Mouse (Mus musculus) neural tube, embryonic 13.5 days (tissue): ENCODE measurements at regions not wholly inside any gene's neighbourhood (a gene's known extent, or its start where the extent isn't known, plus 50 kb on each side); places are given as distances from the start of the nearest gene placed in this dataset.

Experiments
- ATAC-seq: fragments of 200-750 bp; cut with Nextera tagmentation; 2 replicates; pipeline ENCODE4 v1.8.0; 2017; ENCODE audit warnings: low read depth, mild to moderate bottlenecking, moderate TSS enrichment, moderate library complexity
- H3K27ac ChIP-seq: fragments of 300-500 bp; sonication (generic); replicated peaks from 2 replicates; pipeline ENCODE4 v1.5.1; 2015; ENCODE audit warnings: moderate library complexity, mild to moderate bottlenecking, inconsistent platforms
- H3K27me3 ChIP-seq: fragments of 300-500 bp; sonication (generic); 2 replicates; pipeline ENCODE4 v1.6.1; 2015; ENCODE audit warnings: mild to moderate bottlenecking, inconsistent platforms
- H3K36me3 ChIP-seq: fragments of 300-500 bp; sonication (generic); 2 replicates; pipeline ENCODE4 v1.6.1; 2015; ENCODE audit warnings: mild to moderate bottlenecking, inconsistent platforms
- H3K4me1 ChIP-seq: fragments of 300-500 bp; sonication (generic); replicated peaks from 2 replicates; pipeline ENCODE4 v1.6.1; 2015; ENCODE audit warnings: inconsistent platforms
- H3K4me2 ChIP-seq: fragments of 300-500 bp; sonication (generic); 2 replicates; pipeline ENCODE4 v1.6.1; 2015; ENCODE audit warnings: inconsistent platforms, mild to moderate bottlenecking, moderate library complexity
- H3K4me3 ChIP-seq: fragments of 300-500 bp; sonication (generic); 2 replicates; pipeline ENCODE4 v1.5.1; 2015; ENCODE audit warnings: mild to moderate bottlenecking, inconsistent platforms
- H3K9ac ChIP-seq: fragments of 300-500 bp; sonication (generic); 2 replicates; pipeline ENCODE4 v1.6.1; 2015; ENCODE audit warnings: moderate library complexity, mild to moderate bottlenecking, inconsistent platforms
- H3K9me3 ChIP-seq: fragments of 300-500 bp; sonication (generic); 2 replicates; pipeline ENCODE4 v1.6.1; 2016; ENCODE audit warnings: inconsistent platforms
- WGBS: fragments of 180-500 bp; shearing (Covaris S2); methylation state at CpG from one replicate; pipeline ENCODE4 v1.1.7; 2015; 5-methylcytosine and 5-hydroxymethylcytosine counted together

DNA sequence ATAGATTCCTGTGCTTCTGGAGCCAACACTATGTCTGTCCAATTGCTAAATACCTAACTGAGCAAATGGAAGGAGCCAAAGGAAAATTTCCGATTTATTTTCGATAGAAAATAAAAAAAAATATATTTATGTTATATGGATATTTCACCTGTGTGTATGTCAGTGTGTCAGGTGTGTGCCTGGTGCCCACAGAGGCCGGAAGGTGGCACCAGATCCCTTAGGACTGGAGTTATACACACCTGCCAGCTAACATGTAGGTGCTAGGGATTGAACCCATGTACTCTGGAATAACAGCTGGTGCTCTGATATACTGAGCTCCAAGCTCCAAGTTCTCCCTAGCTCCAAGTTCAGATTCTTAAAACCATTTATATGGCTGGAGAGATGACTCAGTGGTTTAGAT, 79.0 kb downstream of the Mfsd1 start:
- ATAC-seq = no peak
- no peak overlapping the region for H3K4me3 ChIP-seq
- 85% methylated on average over 3 of the region's 3 CpGs for WGBS

DNA sequence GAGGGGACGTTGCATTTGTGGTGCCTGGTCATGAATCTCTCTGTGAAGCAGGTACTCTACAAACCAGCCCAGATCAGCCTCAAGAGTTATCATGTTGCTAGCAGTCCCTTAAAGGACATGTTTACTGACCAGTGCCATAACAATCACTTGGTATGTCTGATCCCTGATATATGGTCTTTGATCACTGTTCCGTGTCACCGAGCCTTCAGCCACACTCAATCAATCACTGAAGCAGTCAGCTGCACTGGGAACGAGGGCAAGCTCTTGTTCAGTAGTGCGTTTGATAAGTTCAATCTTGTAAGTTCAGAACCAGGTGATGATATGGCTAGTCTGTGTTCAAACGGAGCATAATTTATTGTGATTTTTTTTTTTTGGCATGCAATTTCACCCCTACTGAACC, 126.8 kb downstream of the Mfsd1 start:
- Histone ChIP-seq H3K4me2 (no peak overlapping the region), H3K27me3 (no peaks in the 10 kb centered on the region), H3K4me1 (no peaks in the 10 kb centered on the region), H3K9ac (no peak overlapping the region), H3K4me3 (no peak overlapping the region), H3K27ac (no peak overlapping the region), H3K36me3 (no peaks in the 10 kb centered on the region), H3K9me3 (no peaks in the 10 kb centered on the region)
- no peak for ATAC-seq
- 50% methylated on average over 6 of the region's 6 CpGs for WGBS

More for the DNA sequence above, 79.0 kb downstream of the Mfsd1 start:
- H3K4me2 ChIP-seq = no peak overlapping the region
- H3K9me3 ChIP-seq = no peaks in the 10 kb centered on the region
- no peak overlapping the region for H3K27ac ChIP-seq
- no peaks in the 10 kb centered on the region for H3K27me3 ChIP-seq
- no peaks in the 10 kb centered on the region for H3K36me3 ChIP-seq
- H3K4me1 ChIP-seq = no peaks in the 10 kb centered on the region
- no peak overlapping the region for H3K9ac ChIP-seq

DNA sequence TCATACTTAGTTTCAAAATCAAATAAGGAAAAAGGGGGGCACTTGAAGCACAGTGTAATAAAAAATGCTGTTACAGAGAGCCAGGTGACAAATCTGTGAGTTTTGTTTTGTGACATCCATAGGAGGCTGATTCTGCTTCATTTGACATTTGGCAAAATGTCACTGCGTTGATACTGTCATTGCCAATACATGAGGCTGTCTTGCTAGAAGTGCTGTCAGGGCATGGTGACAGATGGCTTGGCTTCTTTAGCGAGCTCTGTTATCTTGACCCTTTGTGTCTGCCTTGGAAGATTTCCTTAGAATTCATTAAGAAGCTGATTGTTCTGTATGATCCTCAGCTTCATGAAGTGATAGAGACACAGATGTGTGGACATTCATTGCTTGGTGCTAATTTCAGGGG, 129.2 kb downstream of the Mfsd1 start:
- Histone ChIP-seq H3K9ac (no peak overlapping the region), H3K4me2 (no peak overlapping the region), H3K4me3 (no peak overlapping the region), H3K27ac (no peak overlapping the region), H3K27me3 (no peaks in the 10 kb centered on the region), H3K36me3 (no peaks in the 10 kb centered on the region), H3K4me1 (no peaks in the 10 kb centered on the region), H3K9me3 (no peaks in the 10 kb centered on the region)
- ATAC-seq = no peak
- 77% methylated on average over 2 of the region's 2 CpGs for WGBS

DNA sequence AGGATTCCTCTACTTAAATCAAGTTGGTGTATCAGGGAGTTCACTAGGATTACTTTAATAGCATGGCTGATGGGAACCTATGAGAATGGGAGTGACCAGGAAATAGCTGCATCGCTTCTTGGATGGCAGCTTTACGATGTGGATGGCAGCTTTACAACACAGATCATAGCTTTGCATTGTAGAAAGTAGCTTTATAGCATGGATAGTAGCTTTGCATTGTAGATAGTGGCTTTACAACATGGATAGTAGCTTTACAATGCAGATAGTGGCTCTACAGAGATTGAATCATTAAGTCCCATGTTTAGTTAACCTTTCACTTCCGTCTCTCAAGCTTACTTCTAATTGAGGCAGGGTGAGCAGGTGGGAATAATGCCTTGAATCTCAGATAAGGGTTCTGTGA, 149.4 kb downstream of the Mfsd1 start:
- Histone ChIP-seq H3K4me1 (no peaks in the 10 kb centered on the region), H3K36me3 (no peaks in the 10 kb centered on the region), H3K9me3 (no peaks in the 10 kb centered on the region), H3K27ac (no peak overlapping the region), H3K9ac (no peak overlapping the region), H3K4me3 (no peak overlapping the region), H3K27me3 (no peaks in the 10 kb centered on the region), H3K4me2 (no peak overlapping the region)
- WGBS = 49% methylated on average over 3 of the region's 3 CpGs
- no peak for ATAC-seq

DNA sequence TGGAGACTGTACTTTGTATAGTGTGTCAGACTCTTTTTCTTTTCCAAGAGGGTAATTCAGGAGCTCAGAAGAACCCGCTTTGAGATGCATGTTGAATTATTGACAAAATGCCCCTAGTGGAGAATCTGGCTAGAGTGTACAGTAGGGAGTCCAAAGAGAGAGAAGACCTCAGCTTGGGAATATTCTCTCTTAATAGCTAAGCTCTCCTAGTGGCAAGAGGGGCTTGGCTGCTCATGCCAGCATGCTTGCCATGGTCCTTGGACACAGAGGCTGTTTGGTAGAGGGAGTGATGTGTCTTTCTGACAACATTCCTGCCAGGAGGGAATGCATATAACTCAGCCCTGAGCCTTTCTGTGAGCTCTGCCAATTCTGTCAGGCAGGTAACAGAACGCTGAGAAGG, 150.3 kb downstream of the Mfsd1 start:
- Histone ChIP-seq H3K9me3 (no peaks in the 10 kb centered on the region), H3K27me3 (no peaks in the 10 kb centered on the region), H3K36me3 (no peaks in the 10 kb centered on the region), H3K4me3 (no peak overlapping the region), H3K4me1 (no peaks in the 10 kb centered on the region), H3K9ac (no peak overlapping the region), H3K4me2 (no peak overlapping the region), H3K27ac (no peak overlapping the region)
- ATAC-seq = no peak
- WGBS = 74% methylated on average over 2 of the region's 2 CpGs

DNA sequence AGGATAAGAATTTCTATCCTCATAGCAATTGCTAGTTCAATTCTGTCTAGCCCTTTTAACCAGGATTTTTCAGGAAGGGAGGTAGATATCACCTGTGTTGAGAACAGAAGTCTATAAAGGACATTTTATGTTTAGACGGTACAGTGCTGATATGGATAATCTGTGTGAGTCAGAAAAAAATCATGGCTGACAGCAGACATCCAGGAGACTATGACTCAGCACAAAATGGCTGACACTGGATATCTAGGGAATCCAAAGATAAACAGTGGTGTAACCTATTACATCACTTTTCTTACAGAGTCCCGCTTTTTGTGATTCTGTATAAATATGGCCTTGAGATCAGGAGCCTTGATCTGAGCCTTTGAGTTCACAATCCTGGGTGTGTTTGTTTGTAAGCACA, 137.8 kb upstream of the Iqcj start:
- Histone ChIP-seq H3K27me3 (no peaks in the 10 kb centered on the region), H3K27ac (no peak overlapping the region), H3K4me1 (no peaks in the 10 kb centered on the region), H3K4me2 (no peak overlapping the region), H3K4me3 (no peak overlapping the region), H3K9me3 (no peaks in the 10 kb centered on the region), H3K36me3 (no peaks in the 10 kb centered on the region), H3K9ac (no peak overlapping the region)
- 88% methylated on average over 2 of the region's 2 CpGs for WGBS
- no peak for ATAC-seq

DNA sequence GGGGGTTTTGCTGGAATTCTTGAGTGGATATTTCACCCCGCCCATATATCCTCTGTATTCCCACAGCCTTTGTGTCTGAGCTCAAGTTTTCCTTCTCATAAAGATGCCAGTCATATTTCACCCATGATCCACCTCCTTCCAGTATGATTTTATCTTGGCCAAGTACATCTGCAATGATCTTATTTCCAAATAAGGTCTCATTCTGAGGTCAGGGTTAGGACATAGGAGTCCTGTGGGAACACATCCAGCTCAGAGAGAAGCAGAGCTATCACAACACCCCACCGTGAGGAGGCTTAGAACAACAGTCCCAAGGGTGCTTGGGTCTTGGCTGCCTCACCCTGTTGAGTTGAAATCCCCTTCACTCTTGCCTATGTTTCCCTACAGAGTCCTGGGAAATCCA, 123.4 kb upstream of the Iqcj start:
- WGBS = 73% methylated on average over 2 of the region's 2 CpGs
- no peaks in the 10 kb centered on the region for H3K27me3 ChIP-seq
- H3K4me3 ChIP-seq = no peak overlapping the region

DNA sequence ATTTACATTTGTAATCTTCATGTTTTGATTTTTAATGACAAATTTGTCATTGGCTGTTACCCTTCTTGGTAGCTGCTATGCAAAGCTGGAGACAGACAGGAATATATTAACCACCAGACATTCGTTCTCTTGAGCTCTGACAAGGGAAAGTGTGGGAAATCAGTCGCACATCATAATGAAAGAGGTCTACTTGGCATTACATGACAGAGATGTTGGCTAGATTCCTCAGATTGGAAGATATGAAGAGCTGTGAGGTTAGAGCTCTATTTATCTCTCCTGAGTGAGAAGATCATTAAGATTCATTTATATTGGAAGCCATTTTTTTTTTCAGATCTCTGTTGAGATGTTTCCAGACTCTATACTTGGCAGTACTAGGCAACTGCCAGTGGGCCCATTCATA, 118.6 kb upstream of the Iqcj start:
- Histone ChIP-seq H3K36me3 (no peaks in the 10 kb centered on the region), H3K4me2 (no peak overlapping the region), H3K4me3 (no peak overlapping the region), H3K27me3 (no peaks in the 10 kb centered on the region), H3K9me3 (no peaks in the 10 kb centered on the region), H3K27ac (no peak overlapping the region), H3K9ac (no peak overlapping the region), H3K4me1 (no peaks in the 10 kb centered on the region)
- ATAC-seq = no peak
- 81% methylated on average over 2 of the region's 2 CpGs for WGBS

More for the DNA sequence above, 123.4 kb upstream of the Iqcj start:
- Histone ChIP-seq H3K9me3 (no peaks in the 10 kb centered on the region), H3K36me3 (no peaks in the 10 kb centered on the region), H3K4me2 (no peak overlapping the region), H3K27ac (no peak overlapping the region), H3K4me1 (no peaks in the 10 kb centered on the region), H3K9ac (no peak overlapping the region)
- ATAC-seq = no peak

DNA sequence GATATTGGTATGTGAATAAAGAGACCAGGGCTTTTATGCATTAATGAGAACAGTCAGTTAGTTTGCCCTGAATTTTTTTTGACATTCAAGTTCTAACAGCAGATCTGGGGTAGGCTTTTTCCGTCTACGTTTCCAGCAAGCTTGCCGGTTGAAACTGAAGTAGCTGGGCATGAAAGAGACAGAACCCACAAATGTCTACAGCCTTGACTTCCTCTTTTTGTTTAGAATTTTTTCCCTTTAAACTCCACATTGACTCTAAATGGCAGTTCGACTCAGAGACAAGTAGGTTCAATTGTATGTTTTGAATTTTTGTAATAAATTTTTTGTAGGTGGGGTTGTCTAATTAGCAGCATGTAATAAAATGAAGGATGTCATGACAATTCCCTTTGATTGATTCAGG, 109.8 kb upstream of the Iqcj start:
- no peak overlapping the region for H3K4me3 ChIP-seq
- 91% methylated on average over 4 of the region's 4 CpGs for WGBS
- no peak for ATAC-seq
- no peak overlapping the region for H3K4me2 ChIP-seq
- no peaks in the 10 kb centered on the region for H3K9me3 ChIP-seq
- no peaks in the 10 kb centered on the region for H3K36me3 ChIP-seq
- H3K27me3 ChIP-seq = no peaks in the 10 kb centered on the region
- H3K4me1 ChIP-seq = no peaks in the 10 kb centered on the region
- no peak overlapping the region for H3K9ac ChIP-seq
- H3K27ac ChIP-seq = no peak overlapping the region

DNA sequence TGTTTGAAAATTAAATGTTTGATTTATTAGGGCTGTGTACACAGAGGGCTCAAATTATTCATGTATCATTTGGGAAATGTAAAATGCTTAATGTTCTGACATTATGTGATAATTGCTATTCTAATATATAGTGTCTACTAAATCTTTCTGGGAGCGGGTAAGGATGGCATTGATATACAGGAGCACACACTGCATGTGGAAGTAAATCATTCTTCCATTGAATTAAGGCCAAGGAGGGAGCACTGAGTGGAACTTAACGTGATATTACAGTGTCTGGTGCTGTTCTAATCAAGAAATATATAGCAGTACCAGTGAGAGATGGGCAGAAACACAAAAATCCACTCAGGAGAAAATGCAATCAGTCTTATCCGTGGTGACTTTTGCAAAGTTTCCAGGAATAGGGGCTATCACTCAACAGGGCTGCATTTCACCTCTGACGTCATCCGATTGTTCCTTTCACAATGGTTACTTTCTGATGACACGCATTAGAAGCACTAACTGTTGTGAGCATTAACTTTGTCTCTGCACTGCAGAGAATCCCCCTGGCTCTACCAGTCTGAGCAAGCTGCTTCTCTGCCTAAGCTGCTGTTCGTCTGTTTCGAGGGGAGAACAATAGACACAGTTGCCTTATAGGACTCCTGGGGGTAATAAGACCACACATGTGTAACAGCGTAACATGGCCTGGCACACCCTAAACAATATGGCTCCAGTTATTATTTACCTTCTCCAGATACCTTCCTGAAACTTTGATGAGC, 85.0 kb upstream of the Iqcj start:
- H3K4me3 ChIP-seq = no peak overlapping the region
- H3K9me3 ChIP-seq = no peaks in the 10 kb centered on the region
- H3K27ac ChIP-seq = no peak overlapping the region
- H3K27me3 ChIP-seq = no peaks in the 10 kb centered on the region
- H3K9ac ChIP-seq = no peak overlapping the region
- ATAC-seq = peak; percentile 87
- no peak overlapping the region for H3K4me2 ChIP-seq
- WGBS = 34% methylated on average over 9 of the region's 9 CpGs
- H3K36me3 ChIP-seq = no peaks in the 10 kb centered on the region
- peaks cover 13% of the 10 kb centered on the region for H3K4me1 ChIP-seq

DNA sequence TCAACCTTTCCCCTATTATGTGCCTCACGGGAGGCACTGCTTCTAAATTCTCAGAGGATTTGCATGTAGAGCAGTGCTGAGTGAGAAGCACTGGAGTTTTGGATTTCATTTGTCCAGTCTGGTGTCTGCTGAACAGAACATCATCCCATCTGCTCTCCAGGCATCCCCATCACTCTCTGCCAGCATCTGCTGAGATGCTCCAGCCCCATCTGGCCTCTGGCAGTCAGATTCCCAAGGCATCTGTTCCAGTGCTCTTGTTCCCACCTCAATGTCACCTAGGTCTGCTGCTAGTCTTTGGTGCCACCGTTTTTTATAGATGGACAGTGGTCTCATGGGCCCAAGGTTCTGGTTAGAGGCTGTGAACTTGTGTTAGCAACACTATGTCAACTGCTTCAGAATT, 63.9 kb upstream of the Iqcj start:
- Histone ChIP-seq H3K9ac (no peak overlapping the region), H3K4me2 (no peak overlapping the region), H3K36me3 (no peaks in the 10 kb centered on the region), H3K9me3 (peaks cover 4% of the 10 kb centered on the region; the same call in 1 of the 2 replicates), H3K27me3 (no peaks in the 10 kb centered on the region), H3K4me3 (no peak overlapping the region), H3K27ac (no peak overlapping the region), H3K4me1 (no peaks in the 10 kb centered on the region)
- WGBS = 81% methylated on average over 2 of the region's 2 CpGs
- ATAC-seq = no peak

DNA sequence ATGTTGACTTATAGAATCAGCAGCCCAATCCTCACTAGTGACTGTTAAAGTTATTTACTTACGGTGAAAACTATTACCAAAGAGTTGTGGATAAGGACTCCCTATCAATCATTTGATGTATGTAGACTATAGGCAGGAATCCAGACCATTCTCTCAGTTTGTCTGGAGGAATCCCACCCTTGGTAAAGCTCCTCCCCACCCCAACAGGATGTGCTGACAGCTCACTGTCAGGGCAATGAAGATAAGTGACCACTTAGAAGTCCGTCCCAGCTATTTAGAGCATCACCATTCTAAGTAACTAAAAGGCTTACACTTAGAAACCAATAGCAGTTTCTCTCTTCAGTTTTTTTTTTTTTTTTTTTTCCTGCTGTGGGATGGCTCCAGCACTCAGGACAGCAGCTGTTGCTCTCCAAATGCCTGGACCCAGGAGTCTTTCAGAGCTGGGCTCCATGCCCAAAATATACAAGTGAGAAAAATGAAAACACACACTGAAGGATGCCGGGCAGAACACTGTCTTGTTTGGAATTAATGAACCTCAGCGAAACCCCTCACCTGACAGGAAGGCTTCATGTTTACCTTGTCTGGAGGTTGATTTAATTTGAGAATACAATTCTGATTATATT, 58.9 kb upstream of the Iqcj start:
- Histone ChIP-seq H3K4me3 (no peak overlapping the region), H3K4me2 (no peak overlapping the region), H3K27ac (no peak overlapping the region), H3K36me3 (no peaks in the 10 kb centered on the region), H3K27me3 (no peaks in the 10 kb centered on the region), H3K9ac (no peak overlapping the region), H3K4me1 (0 out of 2 replicates have a peak, but pooled peaks cover 2% of the 10 kb centered on the region), H3K9me3 (no peaks in the 10 kb centered on the region)
- 61% methylated on average over 4 of the region's 4 CpGs for WGBS
- no peak for ATAC-seq
